Mouse (Mus musculus): ENCODE measurements around the gene St6galnac3. TPM values are rescaled to one million over a fixed set of nuclear protein-coding genes. Genes with fewer than 3 reads are reported as not detected.

St6galnac3 gene
- polyA plus RNA-seq, 1 experiment from 2014 or later: 55.0 TPM

DNA sequence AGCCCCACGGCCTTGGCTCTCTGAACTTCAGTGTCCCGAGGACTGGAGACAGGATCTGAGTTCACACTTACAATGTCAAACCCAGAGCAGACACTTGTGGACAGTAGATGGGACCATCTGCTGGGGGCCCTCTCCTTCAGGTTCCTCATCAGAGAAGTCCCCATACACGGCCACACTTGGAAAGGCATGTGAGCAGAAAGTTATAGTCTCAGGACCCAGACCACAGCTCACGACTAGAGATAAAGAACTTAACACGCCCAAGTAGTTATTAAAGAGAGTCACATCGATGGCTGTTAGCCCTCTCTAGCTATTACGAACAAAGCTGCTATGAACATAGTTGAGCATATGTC is 88.2 kb downstream of the St6galnac3 start:
- Histone ChIP-seq H3K4me2 (ENCODE audit: low read depth, low read length) (no peak overlapping the region), H3K36me3 (replicated peaks; ENCODE audit: control insufficient read depth, insufficient read depth, low read depth, low read length) (no peaks in the 10 kb centered on the region), H3K9ac (replicated peaks; ENCODE audit: low read length) (no peak overlapping the region), H3K27me3 (ENCODE audit: control insufficient read depth, insufficient read depth, low read length) (no peaks in the 10 kb centered on the region), H3K4me3 (ENCODE audit: low read depth, low read length) (no peak overlapping the region), H3K27ac (replicated peaks; ENCODE audit: low read depth, low read length) (no peak overlapping the region), H3K9me3 (replicated peaks; ENCODE audit: control insufficient read depth, low read length) (no peaks in the 10 kb centered on the region), H3K4me1 (ENCODE audit: control insufficient read depth, insufficient read depth, low read length) (no peaks in the 10 kb centered on the region)
- DNase-seq (ENCODE audit: low spot score) (no peak), ATAC-seq (replicated peaks; ENCODE audit: insufficient number of reproducible peaks, low FRiP score, low TSS enrichment, low read depth) (no peak)
- 77% methylated on average over 7 of the region's 7 CpGs for WGBS

- H3K4me3 ChIP-seq (ENCODE audit: low read depth, low read length): no peak overlapping the region
- no peak overlapping the region for H3K9ac ChIP-seq (replicated peaks; ENCODE audit: low read length)
- no peaks in the 10 kb centered on the region for H3K36me3 ChIP-seq (replicated peaks; ENCODE audit: control insufficient read depth, insufficient read depth, low read depth, low read length)
- H3K27me3 ChIP-seq (ENCODE audit: control insufficient read depth, insufficient read depth, low read length): no peaks in the 10 kb centered on the region
- H3K27ac ChIP-seq (replicated peaks; ENCODE audit: low read depth, low read length): no peak overlapping the region
- no peak overlapping the region for H3K4me2 ChIP-seq (ENCODE audit: low read depth, low read length)
- DNase-seq (ENCODE audit: low spot score) (no peak), ATAC-seq (replicated peaks; ENCODE audit: insufficient number of reproducible peaks, low FRiP score, low TSS enrichment, low read depth) (no peak)
- WGBS: 39% methylated on average over 2 of the region's 2 CpGs
- H3K4me1 ChIP-seq (ENCODE audit: control insufficient read depth, insufficient read depth, low read length): no peaks in the 10 kb centered on the region
- no peaks in the 10 kb centered on the region for H3K9me3 ChIP-seq (replicated peaks; ENCODE audit: control insufficient read depth, low read length)
Measured at GRCm38 (mm10) chr3:153636094-153636803, 88.7 kb downstream of the St6galnac3 start.

GRCm38 (mm10) chr3:153631988-153632672 is 92.8 kb downstream of the St6galnac3 start:
- WGBS: 79% methylated on average over 10 of the region's 10 CpGs
- Histone ChIP-seq H3K9me3 (replicated peaks; ENCODE audit: control insufficient read depth, low read length) (no peaks in the 10 kb centered on the region), H3K4me3 (ENCODE audit: low read depth, low read length) (no peak overlapping the region), H3K9ac (replicated peaks; ENCODE audit: low read length) (no peak overlapping the region), H3K4me2 (ENCODE audit: low read depth, low read length) (no peak overlapping the region), H3K27me3 (ENCODE audit: control insufficient read depth, insufficient read depth, low read length) (no peaks in the 10 kb centered on the region), H3K4me1 (ENCODE audit: control insufficient read depth, insufficient read depth, low read length) (no peaks in the 10 kb centered on the region), H3K27ac (replicated peaks; ENCODE audit: low read depth, low read length) (no peak overlapping the region), H3K36me3 (replicated peaks; ENCODE audit: control insufficient read depth, insufficient read depth, low read depth, low read length) (no peaks in the 10 kb centered on the region)
- ATAC-seq (replicated peaks; ENCODE audit: insufficient number of reproducible peaks, low FRiP score, low TSS enrichment, low read depth) (no peak), DNase-seq (ENCODE audit: low spot score) (no peak)

GRCm38 (mm10) chr3:153626237-153626636 is 98.7 kb downstream of the St6galnac3 start:
- H3K9me3 ChIP-seq (replicated peaks; ENCODE audit: control insufficient read depth, low read length): no peaks in the 10 kb centered on the region
- no peak for DNase-seq (ENCODE audit: low spot score)
- WGBS: 74% methylated on average over 5 of the region's 5 CpGs

GRCm38 (mm10) chr3:153618976-153619375 is 106.0 kb downstream of the St6galnac3 start:
- Histone ChIP-seq H3K4me2 (ENCODE audit: low read depth, low read length) (no peak overlapping the region), H3K27me3 (ENCODE audit: control insufficient read depth, insufficient read depth, low read length) (no peaks in the 10 kb centered on the region), H3K9ac (replicated peaks; ENCODE audit: low read length) (no peak overlapping the region), H3K4me1 (ENCODE audit: control insufficient read depth, insufficient read depth, low read length) (peaks cover 5% of the 10 kb centered on the region), H3K36me3 (replicated peaks; ENCODE audit: control insufficient read depth, insufficient read depth, low read depth, low read length) (no peaks in the 10 kb centered on the region), H3K4me3 (ENCODE audit: low read depth, low read length) (no peak overlapping the region), H3K9me3 (replicated peaks; ENCODE audit: control insufficient read depth, low read length) (no peaks in the 10 kb centered on the region), H3K27ac (replicated peaks; ENCODE audit: low read depth, low read length) (no peak overlapping the region)
- DNase-seq (ENCODE audit: low spot score) (no peak), ATAC-seq (replicated peaks; ENCODE audit: insufficient number of reproducible peaks, low FRiP score, low TSS enrichment, low read depth) (no peak)
- 90% methylated on average over 7 of the region's 7 CpGs for WGBS

More at GRCm38 (mm10) chr3:153626237-153626636, 98.7 kb downstream of the St6galnac3 start:
- Histone ChIP-seq H3K9ac (replicated peaks; ENCODE audit: low read length) (no peak overlapping the region), H3K27ac (replicated peaks; ENCODE audit: low read depth, low read length) (no peak overlapping the region), H3K4me1 (ENCODE audit: control insufficient read depth, insufficient read depth, low read length) (no peaks in the 10 kb centered on the region), H3K36me3 (replicated peaks; ENCODE audit: control insufficient read depth, insufficient read depth, low read depth, low read length) (no peaks in the 10 kb centered on the region), H3K4me3 (ENCODE audit: low read depth, low read length) (no peak overlapping the region), H3K4me2 (ENCODE audit: low read depth, low read length) (no peak overlapping the region), H3K27me3 (ENCODE audit: control insufficient read depth, insufficient read depth, low read length) (no peaks in the 10 kb centered on the region)
- no peak for ATAC-seq (replicated peaks; ENCODE audit: insufficient number of reproducible peaks, low FRiP score, low TSS enrichment, low read depth)

GRCm38 (mm10) chr3:153616849-153617248 is 108.1 kb downstream of the St6galnac3 start:
- H3K9ac ChIP-seq (replicated peaks; ENCODE audit: low read length): no peak overlapping the region
- WGBS: 40% methylated on average over 8 of the region's 8 CpGs
- H3K27me3 ChIP-seq (ENCODE audit: control insufficient read depth, insufficient read depth, low read length): no peaks in the 10 kb centered on the region
- ATAC-seq (replicated peaks; ENCODE audit: insufficient number of reproducible peaks, low FRiP score, low TSS enrichment, low read depth) (no peak), DNase-seq (ENCODE audit: low spot score) (peak; percentile 43)
- no peaks in the 10 kb centered on the region; the same call in 1 of the 2 replicates for H3K36me3 ChIP-seq (replicated peaks; ENCODE audit: control insufficient read depth, insufficient read depth, low read depth, low read length)
- no peaks in the 10 kb centered on the region for H3K9me3 ChIP-seq (replicated peaks; ENCODE audit: control insufficient read depth, low read length)
- no peak overlapping the region for H3K4me3 ChIP-seq (ENCODE audit: low read depth, low read length)
- no peak overlapping the region for H3K4me2 ChIP-seq (ENCODE audit: low read depth, low read length)
- no peak overlapping the region for H3K27ac ChIP-seq (replicated peaks; ENCODE audit: low read depth, low read length)
- H3K4me1 ChIP-seq (ENCODE audit: control insufficient read depth, insufficient read depth, low read length): peaks cover 5% of the 10 kb centered on the region

- H3K9me3 ChIP-seq (replicated peaks; ENCODE audit: control insufficient read depth, low read length): no peaks in the 10 kb centered on the region
- no peaks in the 10 kb centered on the region; the same call in 1 of the 2 replicates for H3K4me1 ChIP-seq (ENCODE audit: control insufficient read depth, insufficient read depth, low read length)
- no peak overlapping the region for H3K27ac ChIP-seq (replicated peaks; ENCODE audit: low read depth, low read length)
- H3K4me2 ChIP-seq (ENCODE audit: low read depth, low read length): no peak overlapping the region
- DNase-seq (ENCODE audit: low spot score) (no peak), ATAC-seq (replicated peaks; ENCODE audit: insufficient number of reproducible peaks, low FRiP score, low TSS enrichment, low read depth) (no peak)
- H3K9ac ChIP-seq (replicated peaks; ENCODE audit: low read length): no peak overlapping the region
- 83% methylated on average over 13 of the region's 13 CpGs for WGBS
- no peak overlapping the region for H3K4me3 ChIP-seq (ENCODE audit: low read depth, low read length)
- no peaks in the 10 kb centered on the region; the same call in 1 of the 2 replicates for H3K36me3 ChIP-seq (replicated peaks; ENCODE audit: control insufficient read depth, insufficient read depth, low read depth, low read length)
- H3K27me3 ChIP-seq (ENCODE audit: control insufficient read depth, insufficient read depth, low read length): no peaks in the 10 kb centered on the region
Measured at GRCm38 (mm10) chr3:153610239-153610638, 114.7 kb downstream of the St6galnac3 start.

- no peak for DNase-seq (ENCODE audit: low spot score)
- ATAC-seq (replicated peaks; ENCODE audit: insufficient number of reproducible peaks, low FRiP score, low TSS enrichment, low read depth): no peak
- Histone ChIP-seq H3K27ac (replicated peaks; ENCODE audit: low read depth, low read length) (no peak overlapping the region), H3K27me3 (ENCODE audit: control insufficient read depth, insufficient read depth, low read length) (no peaks in the 10 kb centered on the region), H3K36me3 (replicated peaks; ENCODE audit: control insufficient read depth, insufficient read depth, low read depth, low read length) (no peaks in the 10 kb centered on the region), H3K9me3 (replicated peaks; ENCODE audit: control insufficient read depth, low read length) (no peaks in the 10 kb centered on the region), H3K4me2 (ENCODE audit: low read depth, low read length) (no peak overlapping the region), H3K4me3 (ENCODE audit: low read depth, low read length) (no peak overlapping the region), H3K9ac (replicated peaks; ENCODE audit: low read length) (no peak overlapping the region), H3K4me1 (ENCODE audit: control insufficient read depth, insufficient read depth, low read length) (no peaks in the 10 kb centered on the region; the same call in 1 of the 2 replicates)
- WGBS: 88% methylated on average over 3 of the region's 3 CpGs
Measured at GRCm38 (mm10) chr3:153606331-153606730, 118.6 kb downstream of the St6galnac3 start.

Measured in embryonic facial prominence, embryonic 11.5 days (tissue).